Mouse (Mus musculus): ENCODE data around the gene Kansl1.

Kansl1 gene

DNA sequence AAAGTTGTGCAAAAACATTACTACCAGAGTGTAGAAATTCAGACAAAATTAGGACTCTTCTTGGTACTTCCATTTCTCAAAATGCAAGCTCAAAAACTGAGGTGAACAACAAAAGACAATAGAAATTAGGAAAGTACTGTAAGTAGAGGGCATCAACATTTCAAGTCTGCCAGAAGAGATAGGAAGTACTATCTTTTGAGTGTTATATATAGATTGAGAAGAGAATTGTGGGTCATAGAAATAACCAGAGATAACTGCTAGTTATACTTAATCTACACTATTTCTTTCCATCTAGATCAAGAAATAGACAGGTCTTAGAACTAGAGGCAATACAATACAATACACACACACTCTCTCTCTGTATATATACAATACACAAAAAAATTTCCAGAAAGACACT, 30.2 kb downstream of the Kansl1 start:
- DNase-seq (ENCODE audit: low spot score in 2 of 2): no peak

DNA sequence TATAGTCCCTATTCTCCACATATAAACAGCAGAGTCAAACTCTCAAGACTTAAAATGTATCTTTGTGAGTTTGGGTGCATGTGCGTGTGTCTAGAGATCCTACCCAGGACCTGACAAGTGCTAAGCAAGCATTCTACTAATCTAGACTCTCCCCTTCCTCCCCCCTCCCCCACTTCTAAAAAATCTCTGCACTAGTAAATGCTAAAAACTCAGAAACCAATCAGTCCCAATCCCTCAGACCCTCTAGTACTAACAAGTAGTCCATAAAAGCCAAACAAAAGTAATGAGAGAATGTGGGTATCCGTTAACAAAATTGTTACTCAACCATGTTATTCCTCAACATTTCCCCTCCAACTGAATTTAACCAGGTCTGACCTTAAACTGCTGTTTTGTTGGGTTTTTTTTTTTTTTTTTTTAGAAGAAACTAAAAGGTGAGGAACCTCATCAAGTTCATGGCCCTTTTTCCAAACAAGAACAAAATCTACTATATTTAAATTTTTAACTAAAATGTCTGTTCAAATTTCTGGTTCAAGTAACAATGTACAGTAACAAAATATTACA, 32.2 kb downstream of the Kansl1 start:
- no peak for DNase-seq (ENCODE audit: low spot score in 2 of 2)

DNA sequence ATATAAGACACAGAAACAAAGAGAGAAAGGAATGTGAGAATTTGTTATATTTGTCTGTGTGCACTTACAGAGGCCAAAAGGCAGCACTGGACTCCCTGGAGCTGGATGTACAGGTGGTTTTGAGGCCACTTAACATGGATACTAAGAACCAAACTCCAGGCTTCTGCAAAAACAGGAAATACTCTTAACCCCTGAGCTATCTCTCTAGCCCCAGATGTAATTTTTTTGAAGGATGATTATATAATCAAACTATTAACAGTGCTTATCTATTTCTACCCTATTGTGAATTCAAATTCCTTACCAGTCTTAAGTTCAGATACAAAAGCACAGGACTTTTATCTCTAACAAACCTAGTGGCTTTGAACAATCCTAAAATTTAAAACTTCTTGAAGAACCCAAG, 32.9 kb downstream of the Kansl1 start:
- DNase-seq (ENCODE audit: low spot score in 2 of 2): no peak

DNA sequence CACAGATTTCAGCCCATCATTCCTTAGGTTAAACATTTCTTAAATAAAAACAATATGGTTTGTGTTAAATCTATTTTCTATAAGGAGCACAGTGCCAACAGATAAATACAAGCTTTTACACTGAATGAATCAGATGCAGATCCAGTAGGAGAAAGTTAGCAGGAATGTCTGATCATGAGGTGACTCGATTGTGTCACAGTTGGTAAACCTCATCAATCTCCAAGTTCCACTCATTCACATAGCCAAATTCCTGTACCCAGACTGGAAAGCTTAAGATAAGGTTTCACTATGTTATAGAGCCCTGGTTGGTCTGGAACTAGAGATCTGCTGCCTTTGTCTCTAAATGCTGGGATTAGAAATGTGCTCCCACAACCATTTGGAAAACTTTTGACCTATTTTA, 33.5 kb downstream of the Kansl1 start:
- no peak for DNase-seq (ENCODE audit: low spot score in 2 of 2)

DNA sequence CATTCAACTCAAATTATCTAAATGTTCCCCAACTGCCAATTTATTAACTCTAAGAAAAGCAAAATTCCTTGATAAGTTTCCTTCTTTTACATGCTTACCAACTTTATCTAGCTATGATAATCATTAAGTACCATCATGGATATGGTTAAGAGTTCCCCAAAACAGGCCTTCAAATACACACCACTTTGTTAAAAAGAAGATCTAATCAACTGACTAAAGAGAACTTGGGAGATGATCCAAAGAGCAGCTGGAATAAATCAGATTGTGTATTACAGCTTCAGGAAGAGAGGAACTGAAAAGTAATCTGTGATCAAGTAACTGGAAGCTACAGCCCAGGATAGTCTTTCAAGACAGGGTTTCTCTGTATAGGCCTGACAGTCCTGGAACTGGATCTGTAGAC, 36.4 kb downstream of the Kansl1 start:
- DNase-seq (ENCODE audit: low spot score in 2 of 2): no peak

DNA sequence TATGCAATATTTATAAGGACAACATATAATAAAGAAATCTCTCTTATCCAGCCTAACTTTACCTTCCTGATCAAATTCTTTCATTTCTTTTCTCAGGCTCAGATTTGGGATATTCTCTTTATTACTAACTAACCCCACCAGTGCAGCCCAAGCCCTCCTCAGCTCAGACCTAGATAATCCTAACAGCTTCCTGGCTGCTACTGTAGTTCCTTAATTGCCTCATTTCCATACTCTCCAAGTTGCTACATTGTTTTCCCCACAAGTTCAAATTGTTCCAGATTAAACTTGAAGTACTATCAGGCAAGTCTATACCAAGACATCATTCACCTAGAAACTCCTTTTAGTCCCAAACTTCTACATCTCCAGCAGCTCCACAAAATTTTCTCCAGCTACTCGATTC, 36.9 kb downstream of the Kansl1 start:
- DNase-seq (ENCODE audit: low spot score in 2 of 2): no peak

DNA sequence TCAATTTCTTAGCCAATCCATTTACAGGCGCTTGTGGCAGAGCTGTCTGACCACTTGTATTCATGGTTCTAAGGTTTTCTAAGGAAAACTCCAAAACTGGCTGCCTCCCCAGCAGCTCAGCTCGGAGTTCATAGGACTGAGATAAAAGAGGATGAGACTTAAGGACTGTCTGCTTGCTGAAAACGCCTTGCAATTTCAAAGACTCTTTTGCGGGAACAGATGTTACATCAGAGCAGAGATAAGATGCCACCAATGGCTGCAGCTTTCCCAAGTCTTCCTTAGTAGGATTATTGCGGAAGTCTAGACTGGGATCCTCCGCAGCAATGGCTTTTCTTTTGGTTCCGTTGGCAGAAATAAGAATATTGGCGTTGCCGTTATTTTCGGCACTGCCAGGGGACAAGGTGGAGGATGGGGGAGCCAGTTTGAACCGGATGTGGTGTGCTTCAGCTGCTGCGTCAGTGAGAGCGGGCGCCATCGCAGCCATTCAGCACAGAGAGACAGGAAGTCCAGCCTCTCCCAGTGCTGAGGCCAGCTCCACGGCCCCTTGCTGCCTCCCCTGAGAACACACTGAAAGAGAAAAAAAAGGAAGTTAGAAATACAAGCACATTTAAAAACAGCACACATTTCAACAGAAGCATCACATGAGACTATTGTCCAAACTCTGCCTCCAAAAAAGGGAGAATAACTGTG, 43.8 kb downstream of the Kansl1 start:
- no peak for DNase-seq (ENCODE audit: low spot score in 2 of 2)

DNA sequence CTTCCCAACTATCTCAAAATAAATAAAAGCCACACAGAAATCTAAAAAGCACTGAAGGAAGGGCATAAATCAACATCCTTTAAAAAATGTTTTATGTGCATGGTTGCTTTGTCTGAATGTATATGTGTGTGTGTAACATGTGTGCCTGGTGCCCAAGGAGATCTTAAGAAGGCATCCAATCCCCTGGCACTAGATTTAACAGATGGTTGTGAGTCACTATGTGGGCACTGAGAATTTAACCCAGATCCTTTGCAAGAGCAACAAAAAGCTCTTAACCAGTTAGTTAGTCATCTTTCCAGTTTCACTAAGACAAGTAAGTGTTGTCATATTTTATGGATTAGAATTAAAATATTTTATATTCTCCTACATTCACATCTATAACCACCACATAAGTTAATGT, 56.4 kb downstream of the Kansl1 start:
- DNase-seq (ENCODE audit: low spot score in 2 of 2): no peak

DNA sequence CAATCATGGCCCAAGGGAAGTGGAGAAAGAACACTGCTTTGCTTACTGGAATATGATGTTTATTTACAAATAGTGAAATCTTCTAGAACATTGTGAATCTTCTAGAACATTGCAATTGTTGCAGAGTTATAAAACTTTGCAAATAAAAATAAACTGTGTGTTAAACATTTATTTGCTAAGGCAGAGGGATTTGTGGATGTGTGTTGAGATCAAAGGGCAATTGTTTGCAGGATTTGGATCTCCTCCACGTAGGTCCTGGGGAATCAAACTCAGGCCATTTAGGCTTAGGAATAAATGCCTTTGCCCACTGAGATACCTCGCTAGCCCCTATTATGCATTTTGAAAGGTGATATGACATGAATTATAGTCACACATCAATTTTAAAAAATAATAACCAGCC, 61.3 kb downstream of the Kansl1 start:
- no peak for DNase-seq (ENCODE audit: low spot score in 2 of 2)

DNA sequence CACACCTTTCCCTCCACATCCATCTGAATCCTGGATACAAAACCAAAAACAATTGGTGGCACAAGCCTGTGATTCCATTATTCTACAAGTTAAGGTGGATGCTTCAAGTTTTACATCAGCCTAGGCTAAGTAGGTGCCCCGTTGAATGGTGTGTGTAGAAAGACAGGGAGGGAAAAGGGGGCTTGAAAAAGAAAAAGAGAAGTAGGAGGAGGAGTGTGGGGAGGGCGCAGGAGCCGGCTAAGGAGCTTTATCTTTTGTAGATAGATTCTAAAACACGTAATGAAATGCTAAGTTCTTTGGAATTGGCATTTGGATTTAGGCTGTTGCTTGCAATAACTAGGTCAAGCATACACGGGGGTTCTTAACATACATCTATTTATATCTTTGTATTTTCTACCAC, 67.7 kb downstream of the Kansl1 start:
- DNase-seq (ENCODE audit: low spot score in 2 of 2): no peak

DNA sequence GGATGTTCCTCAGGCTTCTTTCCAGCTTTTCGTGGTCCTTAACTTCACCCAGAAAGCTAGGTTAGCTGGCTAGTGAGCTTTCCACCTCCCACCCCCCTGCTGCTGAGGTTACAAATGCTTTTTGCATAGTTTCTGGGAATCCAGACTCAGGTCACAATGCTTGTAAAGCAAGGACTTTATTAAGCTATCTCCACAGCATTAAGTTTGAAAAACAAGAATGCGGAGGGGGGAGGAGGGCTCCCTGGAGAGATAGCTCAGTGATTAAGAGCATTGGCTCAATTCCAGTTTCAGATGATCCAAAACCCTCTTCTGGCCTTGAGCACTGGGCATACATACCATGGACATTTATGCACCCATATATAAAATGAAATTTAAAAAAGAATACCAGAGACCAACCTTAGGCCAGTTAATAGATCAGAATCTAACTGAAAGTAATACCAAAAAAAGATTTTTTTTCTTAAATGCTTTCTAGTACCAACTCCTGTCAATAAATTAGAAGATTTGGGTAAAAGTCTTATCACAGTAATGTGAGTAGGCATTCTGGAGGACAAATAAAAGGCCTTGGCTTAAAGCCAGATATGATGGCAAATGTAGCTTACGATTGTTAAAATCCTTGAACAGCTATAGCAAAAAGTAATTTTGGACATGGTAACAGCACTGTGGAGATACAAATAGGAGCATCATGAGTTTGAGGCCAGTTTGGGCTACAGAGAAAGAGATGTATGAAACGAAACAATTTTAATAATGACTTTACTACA, 69.0 kb downstream of the Kansl1 start:
- DNase-seq (ENCODE audit: low spot score in 2 of 2): no peak

DNA sequence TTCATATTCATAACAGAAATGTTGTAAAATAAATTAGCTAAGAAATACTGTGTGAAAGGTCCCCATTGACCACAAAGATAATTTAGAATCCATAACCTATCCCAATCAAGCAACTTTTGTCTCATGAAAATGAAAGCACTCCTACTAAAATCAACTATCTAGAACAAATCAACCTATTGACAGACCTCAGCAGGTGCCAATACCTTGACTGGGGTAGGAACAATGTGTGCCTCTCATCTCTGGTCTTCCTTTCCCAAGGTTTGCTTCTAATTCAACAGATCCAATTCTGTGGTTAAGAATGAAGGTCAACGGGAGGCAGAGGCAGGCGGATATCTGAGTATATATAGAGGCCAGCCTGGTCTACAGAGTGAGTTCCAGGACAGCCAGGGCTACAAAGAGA, 73.0 kb downstream of the Kansl1 start:
- DNase-seq (ENCODE audit: low spot score in 2 of 2): no peak

DNA sequence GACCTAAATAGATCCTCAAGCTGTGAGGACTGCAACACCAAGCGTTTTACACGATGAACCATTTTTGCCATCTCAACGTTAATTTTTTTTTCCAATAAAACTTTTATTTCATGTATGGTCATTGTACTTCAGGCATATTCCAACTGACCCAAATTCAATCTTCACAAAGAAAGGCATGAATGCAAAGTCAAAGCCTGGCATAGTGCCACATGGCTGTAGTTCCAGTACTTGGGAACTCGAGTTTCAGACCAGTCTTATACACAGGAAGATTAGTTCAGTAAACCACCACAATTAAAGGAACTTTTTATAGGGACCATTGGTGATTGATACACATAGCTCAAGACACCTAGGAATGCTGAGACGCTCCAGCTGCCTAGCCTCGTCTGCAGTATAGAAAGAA, 75.5 kb downstream of the Kansl1 start:
- no peak for DNase-seq (ENCODE audit: low spot score in 2 of 2)

DNA sequence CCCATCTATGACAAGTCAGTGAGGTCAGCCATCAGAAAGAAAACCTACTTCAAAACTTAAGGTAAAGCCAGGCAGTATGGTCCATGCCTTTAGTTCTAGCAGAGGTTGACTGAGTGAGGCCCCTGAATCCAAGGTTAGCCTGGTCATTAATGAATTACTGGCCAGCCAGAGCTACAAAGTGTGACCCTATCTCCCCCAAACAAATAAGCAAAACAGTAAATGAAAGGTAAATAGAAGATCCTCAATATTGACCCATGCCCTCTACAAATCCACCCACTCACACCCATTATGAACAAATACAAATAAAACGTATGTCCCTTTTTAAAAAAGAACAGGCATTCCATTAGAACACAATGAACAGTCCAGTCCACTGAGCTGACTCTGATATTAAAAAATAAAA, 76.5 kb downstream of the Kansl1 start:
- no peak for DNase-seq (ENCODE audit: low spot score in 2 of 2)

DNA sequence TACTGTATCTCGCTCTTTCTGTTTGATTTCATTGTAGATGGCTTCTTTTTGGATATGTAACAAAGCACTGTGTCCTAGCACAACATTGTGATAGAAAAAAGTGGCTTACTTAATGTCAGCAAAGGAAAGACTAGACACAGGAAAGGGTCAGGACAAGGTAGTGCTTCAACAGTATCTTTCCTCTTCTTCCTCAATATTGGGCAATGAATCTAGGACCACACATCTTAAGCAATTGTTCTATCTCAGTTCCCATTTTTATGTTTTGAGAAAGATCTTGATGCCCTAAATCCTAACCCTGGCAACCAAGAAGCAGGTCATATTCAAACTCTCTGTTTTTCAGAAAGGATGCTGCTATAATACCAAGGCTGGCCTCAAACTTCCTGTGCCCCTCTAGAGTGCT, 81.4 kb downstream of the Kansl1 start:
- no peak for DNase-seq (ENCODE audit: low spot score in 2 of 2)

DNA sequence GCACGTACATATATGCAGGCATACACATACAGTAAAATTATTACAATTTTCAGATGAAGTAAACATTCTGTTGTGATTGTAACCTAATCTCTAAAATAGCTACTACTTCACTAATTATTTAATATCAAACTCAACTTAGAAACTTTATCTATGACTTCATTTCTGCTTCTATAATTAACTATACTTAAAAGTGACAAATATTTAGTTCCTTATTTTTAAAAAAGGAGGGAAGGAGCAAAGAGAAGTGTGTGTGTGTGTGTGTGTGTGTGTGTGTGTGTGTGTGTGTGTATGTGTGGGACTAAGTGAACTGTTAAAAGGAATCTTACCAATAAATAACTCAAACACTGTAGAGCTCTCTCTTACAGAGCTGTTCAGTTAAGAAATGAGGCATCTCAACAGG, 82.1 kb downstream of the Kansl1 start:
- DNase-seq (ENCODE audit: low spot score in 2 of 2): no peak

DNA sequence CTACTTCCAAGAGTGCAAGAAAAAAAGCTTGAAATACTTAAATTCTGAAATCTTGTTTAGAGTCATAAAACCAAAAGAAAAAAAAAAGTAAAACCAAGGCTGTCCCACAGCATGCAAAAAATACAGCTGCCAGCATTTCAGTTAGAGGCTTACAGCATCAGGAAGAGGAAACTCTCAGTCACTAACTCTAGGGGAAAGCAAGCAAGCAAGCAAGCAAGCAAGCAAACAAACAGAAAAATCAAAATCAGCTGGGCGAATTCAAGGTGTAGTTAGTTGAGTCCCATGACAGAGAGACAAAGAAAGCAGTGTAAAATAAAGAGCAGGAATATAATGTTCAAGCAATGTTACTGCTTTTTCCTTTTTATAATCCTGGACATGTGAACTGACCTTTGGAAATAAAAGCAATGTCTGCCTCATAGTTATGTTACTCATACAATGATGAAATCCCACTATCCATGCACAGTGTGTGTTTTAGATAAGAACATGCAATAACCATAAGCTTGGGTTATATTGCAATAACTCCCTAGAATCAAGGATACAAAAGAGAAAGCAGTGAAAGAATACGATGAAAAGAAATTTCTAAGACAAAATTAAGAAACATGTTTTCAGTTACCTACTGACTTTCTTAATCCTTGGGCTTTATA, 85.4 kb downstream of the Kansl1 start:
- DNase-seq (ENCODE audit: low spot score in 2 of 2): no peak

DNA sequence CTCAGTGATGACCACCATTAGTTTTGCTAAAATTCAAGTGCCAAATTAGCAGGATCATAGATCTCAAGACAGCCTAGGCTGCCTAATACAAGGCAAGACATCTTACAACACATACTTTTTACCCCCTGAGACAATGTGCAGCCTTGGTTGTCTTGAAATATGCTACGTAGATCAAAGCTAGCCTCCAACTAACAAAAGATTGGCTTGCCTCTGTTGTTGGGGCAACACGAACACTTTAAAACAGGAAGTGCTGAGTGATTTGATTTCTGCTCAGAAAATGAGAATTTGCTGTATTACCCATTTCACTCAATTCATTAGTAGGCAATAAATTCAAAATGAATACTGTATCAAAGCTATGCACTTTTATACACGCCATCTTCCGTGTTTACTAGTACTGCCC, 86.8 kb downstream of the Kansl1 start:
- no peak for DNase-seq (ENCODE audit: low spot score in 2 of 2)

DNA sequence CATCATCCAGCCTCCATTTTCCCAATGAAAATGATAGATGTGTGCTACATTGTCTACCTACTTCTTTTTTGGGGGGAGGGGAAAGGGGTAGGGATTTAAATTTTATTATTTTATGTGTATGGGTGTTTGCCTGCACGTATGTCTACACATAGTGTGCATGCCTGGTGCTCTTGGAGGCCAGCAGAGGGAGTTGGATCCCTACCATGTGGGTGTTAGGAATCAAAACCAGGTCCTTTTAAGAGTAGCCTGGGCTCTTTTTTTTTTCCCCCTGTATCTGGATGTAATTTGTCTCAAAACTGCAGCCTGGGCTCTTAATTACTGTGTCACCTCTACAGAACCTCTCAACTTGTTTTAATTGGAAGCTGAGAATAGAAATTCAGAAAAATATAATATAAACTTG, 89.0 kb downstream of the Kansl1 start:
- DNase-seq (ENCODE audit: low spot score in 2 of 2): no peak

DNA sequence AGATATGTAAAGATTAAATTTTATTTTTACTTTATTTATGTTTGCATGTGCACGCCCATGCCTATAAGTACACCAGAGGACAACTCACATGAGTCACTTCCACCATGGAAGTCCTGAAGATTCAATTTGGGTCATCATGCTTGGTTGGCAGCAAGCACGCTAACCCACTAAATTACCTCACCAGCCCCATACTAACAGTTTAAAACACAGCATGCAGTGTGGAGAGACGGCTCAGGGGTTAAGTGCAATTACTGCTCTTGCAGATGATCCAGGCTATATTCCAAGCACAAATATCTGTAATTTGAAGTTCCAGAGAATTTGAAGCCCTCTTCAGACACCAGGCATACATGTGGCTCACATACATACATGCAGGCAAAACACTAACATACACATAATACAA, 92.4 kb downstream of the Kansl1 start:
- DNase-seq (ENCODE audit: low spot score in 2 of 2): no peak

DNA sequence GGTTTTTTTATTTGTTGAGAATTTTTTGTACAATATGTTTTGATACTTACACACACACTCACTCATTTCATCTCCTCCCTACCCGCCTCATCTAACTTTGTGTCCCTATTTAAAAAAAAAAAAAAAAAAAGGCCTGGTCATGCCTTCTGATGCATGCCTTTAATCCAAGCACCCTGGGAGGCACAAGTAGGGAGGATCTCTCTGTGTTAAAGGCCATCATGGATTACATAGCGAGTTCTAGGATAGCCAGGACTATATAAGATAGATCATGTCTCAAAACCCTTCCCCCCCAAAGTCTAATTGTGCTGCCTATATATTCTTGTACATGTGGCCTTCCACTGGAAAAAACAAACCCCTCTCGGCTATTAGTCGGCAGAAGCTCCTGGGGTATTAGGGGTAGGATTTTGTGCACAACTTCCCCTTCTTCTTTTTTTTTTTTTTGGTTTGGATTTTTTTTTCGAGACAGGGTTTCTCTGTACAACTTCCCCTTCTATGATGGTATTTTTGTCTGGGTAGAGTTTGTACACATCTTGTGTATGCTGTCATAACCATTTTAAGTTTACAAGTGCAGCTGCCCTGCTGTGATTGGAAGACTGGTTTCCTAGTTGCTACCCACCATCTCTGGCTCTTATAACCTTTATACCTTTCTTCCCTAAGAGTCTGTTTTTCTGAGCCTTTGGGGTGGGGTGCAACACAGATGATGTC, 101.0 kb downstream of the Kansl1 start:
- DNase-seq (ENCODE audit: low spot score in 2 of 2): no peak

All from cerebellum, postnatal 4 days (tissue).